Mouse (Mus musculus) T-helper 1 cell (primary cell): ENCODE measurements around the gene Sema7a.

Experiments
- in situ Hi-C: fragments of 300-600 bp; cut with MboI, MseI; formaldehyde crosslinking; loops from one replicate; pipeline ENCODE4 v1.15.1; 2025; ENCODE audit warnings: high pct_unique_total_duplicates

The Sema7a gene

DNA sequence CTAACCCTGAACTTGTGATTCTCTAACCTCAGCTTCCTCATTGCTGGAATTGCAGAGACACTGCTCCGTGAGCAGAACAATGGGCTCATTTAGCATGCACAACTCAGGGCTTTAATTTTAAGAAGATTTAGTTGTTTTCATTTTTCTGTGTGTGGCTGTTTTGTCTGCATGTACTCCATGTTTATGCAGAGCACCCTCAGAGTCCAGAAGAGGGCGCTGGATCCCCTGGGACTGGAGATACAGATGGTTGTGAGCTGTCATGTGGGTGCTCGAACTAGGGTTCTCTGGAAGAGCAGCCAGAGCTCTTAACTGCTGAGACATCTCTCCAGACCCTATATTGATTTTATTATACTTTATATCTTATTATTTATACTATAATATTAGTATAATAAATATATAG, 69.7 kb downstream of the Sema7a start:
- in situ Hi-C loops = no loop called here

- in situ Hi-C loops = no loop called here
These were observed 71.1 kb downstream of the Sema7a start for GRCm38 (mm10) chr9:58011027-58011426.

GRCm38 (mm10) chr9:58011552-58011951, 71.6 kb downstream of the Sema7a start:
- in situ Hi-C loops = no loop called here
